Mouse (Mus musculus) ES-Bruce4 (cell line): ENCODE results near the gene Kat6b. TPM values are rescaled to one million over a fixed set of nuclear protein-coding genes. Genes with fewer than 3 reads are reported as not detected.

ENCODE experiments used
- H3K27ac ChIP-seq: 2 replicates; pipeline ENCODE4 v1.5.1; 2012; ENCODE audit warnings: low read length, inconsistent platforms; ENCODE audit not compliant: insufficient read depth
- H3K27me3 ChIP-seq: 2 replicates; pipeline ENCODE4 v1.6.1; 2012; ENCODE audit warnings: mild to moderate bottlenecking, low read length, inconsistent platforms; ENCODE audit not compliant: control insufficient read depth, poor library complexity, insufficient read depth, severe bottlenecking
- H3K36me3 ChIP-seq: 2 replicates; pipeline ENCODE4 v1.6.1; 2012; ENCODE audit warnings: inconsistent platforms, mild to moderate bottlenecking, low read length, moderate library complexity; ENCODE audit not compliant: control insufficient read depth, poor library complexity, insufficient read depth, severe bottlenecking
- H3K4me1 ChIP-seq: one replicate; pipeline ENCODE4 v1.8.1; 2011; ENCODE audit warnings: low read length; ENCODE audit not compliant: control insufficient read depth, insufficient read depth
- H3K4me3 ChIP-seq: 2 replicates; pipeline ENCODE4 v1.5.1; 2011; ENCODE audit warnings: low read depth, mild to moderate bottlenecking, low read length
- H3K9ac ChIP-seq: 2 replicates; pipeline ENCODE4 v1.6.1; 2012; ENCODE audit warnings: low read depth, mild to moderate bottlenecking, inconsistent platforms; ENCODE audit not compliant: poor library complexity, severe bottlenecking
- H3K9me3 ChIP-seq: replicated peaks from 2 replicates; pipeline ENCODE4 v1.6.1; 2012; ENCODE audit warnings: mild to moderate bottlenecking, low read length, inconsistent platforms; ENCODE audit not compliant: control insufficient read depth, poor library complexity, insufficient read depth, severe bottlenecking
- CTCF ChIP-seq: IDR thresholded peaks from one replicate; pipeline ENCODE4 v1.8.1; 2011; ENCODE audit warnings: low read depth, low read length
- EP300 ChIP-seq: IDR thresholded peaks from 2 replicates; pipeline ENCODE4 v1.6.1; 2011; ENCODE audit warnings: low read depth, low read length; ENCODE audit not compliant: insufficient read depth
- POLR2A ChIP-seq: IDR thresholded peaks from one replicate; pipeline ENCODE4 v1.8.1; 2011; ENCODE audit warnings: low read length; ENCODE audit not compliant: insufficient read depth
- polyA plus RNA-seq: library from polyadenylated mRNA; stranded (reverse); fragments of >200 nt; gene quantifications from 2 replicates; pipeline ENCODE4 v1.2.4, GENCODE M21; 2011; ENCODE audit warnings: low read depth; ENCODE audit not compliant: missing spikeins, insufficient read depth, insufficient read length

Kat6b gene
- polyA plus RNA-seq, 1 experiment, result 132 TPM

GRCm38 (mm10) chr14:21592985-21593750, 111.9 kb downstream of the Kat6b start:
- TF ChIP-seq EP300 (no peak), POLR2A (no peak), CTCF (no peak)
- Histone ChIP-seq H3K4me1 (peaks cover 1% of the 10 kb centered on the region), H3K9ac (no peak overlapping the region), H3K27ac (no peak overlapping the region), H3K27me3 (no peaks in the 10 kb centered on the region), H3K4me3 (no peak overlapping the region), H3K9me3 (peaks cover 4% of the 10 kb centered on the region; the same call in 1 of the 2 replicates), H3K36me3 (no peaks in the 10 kb centered on the region; the same call in 1 of the 2 replicates)

- H3K27me3 ChIP-seq, result no peaks in the 10 kb centered on the region
- H3K9me3 ChIP-seq, result peaks cover 4% of the 10 kb centered on the region; the same call in 1 of the 2 replicates
- H3K27ac ChIP-seq, result no peak overlapping the region
- no peak overlapping the region for H3K9ac ChIP-seq
- no peak for TF ChIP-seq POLR2A
- TF ChIP-seq EP300, result no peak
- no peak for TF ChIP-seq CTCF
- H3K4me1 ChIP-seq, result no peaks in the 10 kb centered on the region
- H3K4me3 ChIP-seq, result no peak overlapping the region
- no peaks in the 10 kb centered on the region for H3K36me3 ChIP-seq
Observed at GRCm38 (mm10) chr14:21599446-21600173, 118.4 kb downstream of the Kat6b start.

GRCm38 (mm10) chr14:21600174-21600566, 118.9 kb downstream of the Kat6b start:
- Histone ChIP-seq H3K27ac (no peak overlapping the region), H3K4me1 (no peaks in the 10 kb centered on the region), H3K9ac (no peak overlapping the region), H3K9me3 (peaks cover 4% of the 10 kb centered on the region; the same call in 1 of the 2 replicates), H3K36me3 (no peaks in the 10 kb centered on the region), H3K4me3 (no peak overlapping the region), H3K27me3 (no peaks in the 10 kb centered on the region)
- TF ChIP-seq POLR2A, result no peak
- TF ChIP-seq EP300, result no peak
- no peak for TF ChIP-seq CTCF

GRCm38 (mm10) chr14:21600628-21601027, 119.4 kb downstream of the Kat6b start:
- Histone ChIP-seq H3K27me3 (no peaks in the 10 kb centered on the region), H3K36me3 (no peaks in the 10 kb centered on the region), H3K4me1 (no peaks in the 10 kb centered on the region), H3K27ac (no peak overlapping the region), H3K4me3 (no peak overlapping the region), H3K9ac (no peak overlapping the region), H3K9me3 (peaks cover 4% of the 10 kb centered on the region; the same call in 1 of the 2 replicates)
- TF ChIP-seq POLR2A, result no peak
- no peak for TF ChIP-seq EP300
- TF ChIP-seq CTCF, result no peak

- Histone ChIP-seq H3K4me1 (no peaks in the 10 kb centered on the region), H3K27me3 (no peaks in the 10 kb centered on the region), H3K27ac (no peak overlapping the region), H3K9ac (no peak overlapping the region), H3K36me3 (no peaks in the 10 kb centered on the region), H3K9me3 (no peaks in the 10 kb centered on the region), H3K4me3 (no peak overlapping the region)
- TF ChIP-seq CTCF (no peak), EP300 (no peak), POLR2A (no peak)
Observed at GRCm38 (mm10) chr14:21602166-21602565, 120.9 kb downstream of the Kat6b start.

GRCm38 (mm10) chr14:21602937-21603336, 121.7 kb downstream of the Kat6b start:
- Histone ChIP-seq H3K36me3 (no peaks in the 10 kb centered on the region), H3K27ac (no peak overlapping the region), H3K9me3 (no peaks in the 10 kb centered on the region), H3K4me1 (no peaks in the 10 kb centered on the region), H3K9ac (no peak overlapping the region), H3K4me3 (no peak overlapping the region), H3K27me3 (no peaks in the 10 kb centered on the region)
- TF ChIP-seq EP300 (no peak), CTCF (no peak), POLR2A (no peak)
